Mouse (Mus musculus) gastrocnemius, postnatal 14 days (tissue): ENCODE measurements around the gene Hs6st1. TPM values are rescaled to one million over a fixed set of nuclear protein-coding genes. Genes with fewer than 3 reads are reported as not detected.

Source experiments
- DNase-seq: peaks from one replicate; pipeline ENCODE4 v3.0.0; 2021; ENCODE audit warnings: mixed read lengths
- intact Hi-C: fragments of 180-260 bp; cut with DNase I; formaldehyde crosslinking; loops from one replicate; pipeline ENCODE4 v1.15.1; 2025; ENCODE audit warnings: low total_unique reads
- total RNA-seq, 2 experiments: library from RNA; stranded (reverse); gene quantifications; 2 replicates each; pipeline ENCODE4 v1.2.3; 2021

The Hs6st1 gene
- total RNA-seq, 2 experiments from 2014 or later: 17.8 to 23.1 TPM

- intact Hi-C loops: loop anchor here (10.0 kb wide), 1 partner anchor 178 kb away; no protein-coding TSS in a partner anchor
- DNase-seq: no peak
These were observed 5.2 kb upstream of the Hs6st1 start for GRCm38 (mm10) chr1:36062826-36063640.

- DNase-seq: no peak
- intact Hi-C loops: loop anchor here (10.0 kb wide), 1 partner anchor 179 kb away; no protein-coding TSS in a partner anchor
These were observed 4.6 kb upstream of the Hs6st1 start for GRCm38 (mm10) chr1:36063641-36063955.

- no peak for DNase-seq
- intact Hi-C loops: loop anchor here (10.0 kb wide), 1 partner anchor 179 kb away; no protein-coding TSS in a partner anchor
These were observed 4.0 kb upstream of the Hs6st1 start for GRCm38 (mm10) chr1:36064223-36064622.

GRCm38 (mm10) chr1:36064861-36065760, 3.1 kb upstream of the Hs6st1 start:
- intact Hi-C loops: loop anchor here (10.0 kb wide), 1 partner anchor 180 kb away; no protein-coding TSS in a partner anchor
- peak; percentile 91 for DNase-seq

GRCm38 (mm10) chr1:36065761-36066150, 2.4 kb upstream of the Hs6st1 start:
- intact Hi-C loops: loop anchor here (10.0 kb wide), 1 partner anchor 181 kb away; no protein-coding TSS in a partner anchor
- DNase-seq: no peak

- DNase-seq: no peak
- intact Hi-C loops: loop anchor here (10.0 kb wide), 1 partner anchor 182 kb away; no protein-coding TSS in a partner anchor
These were observed 1.8 kb upstream of the Hs6st1 start for GRCm38 (mm10) chr1:36066216-36066980.

- intact Hi-C loops: loop anchor here (10.0 kb wide), 1 partner anchor 182 kb away; no protein-coding TSS in a partner anchor
- DNase-seq: no peak
These were observed 999 bp upstream of the Hs6st1 start for GRCm38 (mm10) chr1:36067201-36067600.

GRCm38 (mm10) chr1:36067611-36068010, 589 bp upstream of the Hs6st1 start:
- intact Hi-C loops: loop anchor here (10.0 kb wide), 1 partner anchor 183 kb away; no protein-coding TSS in a partner anchor
- no peak for DNase-seq

GRCm38 (mm10) chr1:36068531-36069120, 426 bp downstream of the Hs6st1 start:
- intact Hi-C loops: loop anchor here (10.0 kb wide), 1 partner anchor 184 kb away; no protein-coding TSS in a partner anchor
- no peak for DNase-seq

GRCm38 (mm10) chr1:36069291-36069771, 1.1 kb downstream of the Hs6st1 start:
- intact Hi-C loops: loop anchor here (10.0 kb wide), 1 partner anchor 185 kb away; no protein-coding TSS in a partner anchor
- DNase-seq: no peak

- no peak for DNase-seq
- intact Hi-C loops: loop anchor here (10.0 kb wide), 1 partner anchor 65 kb away; no protein-coding TSS in a partner anchor
These were observed 2.0 kb downstream of the Hs6st1 start for GRCm38 (mm10) chr1:36070190-36070589.

GRCm38 (mm10) chr1:36070740-36071139, 2.5 kb downstream of the Hs6st1 start:
- no peak for DNase-seq
- intact Hi-C loops: loop anchor here (10.0 kb wide), 1 partner anchor 64 kb away; no protein-coding TSS in a partner anchor

- intact Hi-C loops: loop anchor here (10.0 kb wide), 1 partner anchor 64 kb away; no protein-coding TSS in a partner anchor
- no peak for DNase-seq
These were observed 3.0 kb downstream of the Hs6st1 start for GRCm38 (mm10) chr1:36071176-36071575.

- DNase-seq: no peak
- intact Hi-C loops: loop anchor here (10.0 kb wide), 1 partner anchor 63 kb away; no protein-coding TSS in a partner anchor
These were observed 3.4 kb downstream of the Hs6st1 start for GRCm38 (mm10) chr1:36071611-36072010.

GRCm38 (mm10) chr1:36072588-36073556, 4.7 kb downstream of the Hs6st1 start:
- intact Hi-C loops: loop anchor here (10.0 kb wide), 1 partner anchor 62 kb away; no protein-coding TSS in a partner anchor
- DNase-seq: no peak

- intact Hi-C loops: loop anchor here (10.0 kb wide), 1 partner anchor 61 kb away; no protein-coding TSS in a partner anchor
- DNase-seq: no peak
These were observed 5.4 kb downstream of the Hs6st1 start for GRCm38 (mm10) chr1:36073566-36073965.

- DNase-seq: no peak
- intact Hi-C loops: loop anchor here (10.0 kb wide), 1 partner anchor 61 kb away; no protein-coding TSS in a partner anchor
These were observed 6.0 kb downstream of the Hs6st1 start for GRCm38 (mm10) chr1:36074197-36074596.
